Mouse (Mus musculus) heart, embryonic 12.5 days (tissue): Measurements from ENCODE around the gene Slco1c1. TPM values are rescaled to one million over a fixed set of nuclear protein-coding genes. Genes with fewer than 3 reads are reported as not detected.

Source experiments
- ATAC-seq: fragments of 200-750 bp; cut with Nextera tagmentation; 2 replicates; pipeline ENCODE4 v1.8.0; 2017; ENCODE audit warnings: moderate TSS enrichment, moderate library complexity; ENCODE audit not compliant: insufficient number of reproducible peaks, low FRiP score
- H3K27ac ChIP-seq: fragments of 300-500 bp; sonication (generic); 2 replicates; pipeline ENCODE4 v1.5.1; 2016; ENCODE audit warnings: mild to moderate bottlenecking, moderate library complexity; ENCODE audit not compliant: poor library complexity, severe bottlenecking
- H3K27me3 ChIP-seq: fragments of 300-500 bp; sonication (generic); replicated peaks from 2 replicates; pipeline ENCODE4 v1.6.1; 2016; ENCODE audit warnings: mild to moderate bottlenecking, moderate library complexity
- H3K36me3 ChIP-seq: fragments of 300-500 bp; sonication (generic); 2 replicates; pipeline ENCODE4 v1.6.1; 2016; ENCODE audit warnings: mild to moderate bottlenecking, moderate library complexity
- H3K4me1 ChIP-seq: fragments of 300-500 bp; sonication (generic); replicated peaks from 2 replicates; pipeline ENCODE4 v1.6.1; 2016; ENCODE audit warnings: mild to moderate bottlenecking
- H3K4me2 ChIP-seq: fragments of 300-500 bp; sonication (generic); 2 replicates; pipeline ENCODE4 v1.6.1; 2016; ENCODE audit warnings: mild to moderate bottlenecking, moderate library complexity
- H3K4me3 ChIP-seq: fragments of 300-500 bp; sonication (generic); 2 replicates; pipeline ENCODE4 v1.5.1; 2016; ENCODE audit warnings: mild to moderate bottlenecking
- H3K9ac ChIP-seq: fragments of 300-500 bp; sonication (generic); 2 replicates; pipeline ENCODE4 v1.6.1; 2016; ENCODE audit warnings: mild to moderate bottlenecking, moderate library complexity
- H3K9me3 ChIP-seq: fragments of 300-500 bp; sonication (generic); replicated peaks from 2 replicates; pipeline ENCODE4 v1.6.1; 2016; ENCODE audit warnings: mild to moderate bottlenecking, moderate library complexity
- WGBS: fragments of 180-500 bp; shearing (Covaris S2); methylation state at CpG from one replicate; pipeline ENCODE4 v1.1.7; 2016; 5-methylcytosine and 5-hydroxymethylcytosine counted together
- polyA plus RNA-seq: library from polyadenylated mRNA; unstranded; fragments of >200 nt; fragmentation: Nextera tagmentation; extraction: Ambion mirVana; gene quantifications from 2 replicates; pipeline ENCODE4 v1.2.1, GENCODE M21; 2016

Gene Slco1c1
- polyA plus RNA-seq, result 0.10 and 0.13 TPM in 2 replicates

GRCm38 (mm10) chr6:141523747-141524640, at the start of gene Slco1c1:
Slco1c1 (plus strand) TSS chr6:141524368.
- H3K9me3 ChIP-seq, result no peaks in the 10 kb centered on the region
- no peak within 1 kb of the TSS for H3K4me3 ChIP-seq
- H3K36me3 ChIP-seq, result no peaks in the 10 kb centered on the region
- no peak within 1 kb of the TSS for H3K27ac ChIP-seq
- H3K4me2 ChIP-seq, result no peak within 1 kb of the TSS
- H3K9ac ChIP-seq, result no peak within 1 kb of the TSS
- no peaks in the 10 kb centered on the region for H3K27me3 ChIP-seq
- 54% methylated on average over 2 of the region's 2 CpGs for WGBS
- no peaks in the 10 kb centered on the region for H3K4me1 ChIP-seq
- ATAC-seq, result no peak

- Histone ChIP-seq H3K4me2 (no peak overlapping the region), H3K27me3 (no peaks in the 10 kb centered on the region), H3K27ac (no peak overlapping the region), H3K36me3 (peaks cover 31% of the 10 kb centered on the region), H3K9ac (no peak overlapping the region), H3K9me3 (peaks cover 2% of the 10 kb centered on the region; the same call in 1 of the 2 replicates), H3K4me1 (peaks cover 5% of the 10 kb centered on the region; the same call in 1 of the 2 replicates), H3K4me3 (no peak overlapping the region)
- no peak for ATAC-seq
- WGBS, result 55% methylated on average over 3 of the region's 3 CpGs
Observed at GRCm38 (mm10) chr6:141474696-141475095, 49.5 kb upstream of the Slco1c1 start.

- Histone ChIP-seq H3K9ac (no peak overlapping the region), H3K9me3 (no peaks in the 10 kb centered on the region), H3K36me3 (peaks cover 14% of the 10 kb centered on the region), H3K4me1 (peaks cover 17% of the 10 kb centered on the region), H3K27ac (peak overlapping the region; percentile 77), H3K4me2 (peak overlapping the region; percentile 11), H3K4me3 (no peak overlapping the region), H3K27me3 (no peaks in the 10 kb centered on the region)
- ATAC-seq, result peak; percentile 89
- WGBS, result 38% methylated on average over 10 of the region's 10 CpGs
Observed at GRCm38 (mm10) chr6:141485302-141486021, 38.7 kb upstream of the Slco1c1 start.

GRCm38 (mm10) chr6:141487266-141487665, 36.9 kb upstream of the Slco1c1 start:
- Histone ChIP-seq H3K9ac (no peak overlapping the region; the same call in 1 of the 2 replicates), H3K4me2 (no peak overlapping the region), H3K36me3 (peaks cover 23% of the 10 kb centered on the region), H3K4me3 (no peak overlapping the region), H3K4me1 (peaks cover 17% of the 10 kb centered on the region), H3K9me3 (no peaks in the 10 kb centered on the region), H3K27me3 (no peaks in the 10 kb centered on the region), H3K27ac (no peak overlapping the region)
- WGBS, result 63% methylated on average over 7 of the region's 7 CpGs
- no peak for ATAC-seq

- no peak for ATAC-seq
- Histone ChIP-seq H3K36me3 (peaks cover 34% of the 10 kb centered on the region), H3K27me3 (no peaks in the 10 kb centered on the region), H3K4me1 (peaks cover 17% of the 10 kb centered on the region), H3K9me3 (no peaks in the 10 kb centered on the region), H3K4me2 (no peak overlapping the region), H3K27ac (no peak overlapping the region), H3K9ac (no peak overlapping the region), H3K4me3 (no peak overlapping the region)
- 18% methylated on average over 11 of the region's 11 CpGs for WGBS
Observed at GRCm38 (mm10) chr6:141488619-141489018, 35.5 kb upstream of the Slco1c1 start.

GRCm38 (mm10) chr6:141494909-141495308, 29.3 kb upstream of the Slco1c1 start:
- Histone ChIP-seq H3K4me3 (no peak overlapping the region), H3K4me1 (no peaks in the 10 kb centered on the region), H3K4me2 (no peak overlapping the region), H3K27ac (no peak overlapping the region), H3K36me3 (peaks cover 58% of the 10 kb centered on the region), H3K27me3 (no peaks in the 10 kb centered on the region), H3K9me3 (no peaks in the 10 kb centered on the region), H3K9ac (no peak overlapping the region)
- 76% methylated on average over 4 of the region's 4 CpGs for WGBS
- ATAC-seq, result no peak

- no peak overlapping the region for H3K4me3 ChIP-seq
- peaks cover 52% of the 10 kb centered on the region for H3K36me3 ChIP-seq
- no peaks in the 10 kb centered on the region for H3K9me3 ChIP-seq
- no peak overlapping the region for H3K4me2 ChIP-seq
- H3K4me1 ChIP-seq, result no peaks in the 10 kb centered on the region
- no peak overlapping the region for H3K9ac ChIP-seq
- no peak for ATAC-seq
- WGBS, result 42% methylated on average over 13 of the region's 13 CpGs
- no peak overlapping the region for H3K27ac ChIP-seq
- no peaks in the 10 kb centered on the region for H3K27me3 ChIP-seq
Observed at GRCm38 (mm10) chr6:141495634-141496418, 28.3 kb upstream of the Slco1c1 start.

- Histone ChIP-seq H3K4me2 (no peak overlapping the region), H3K36me3 (peaks cover 27% of the 10 kb centered on the region), H3K27ac (no peak overlapping the region), H3K9me3 (no peaks in the 10 kb centered on the region), H3K9ac (no peak overlapping the region), H3K4me1 (no peaks in the 10 kb centered on the region), H3K27me3 (no peaks in the 10 kb centered on the region), H3K4me3 (no peak overlapping the region)
- ATAC-seq, result no peak
Observed at GRCm38 (mm10) chr6:141499511-141499910, 24.7 kb upstream of the Slco1c1 start.

- Histone ChIP-seq H3K4me3 (no peak overlapping the region), H3K9ac (no peak overlapping the region), H3K4me1 (no peaks in the 10 kb centered on the region), H3K9me3 (no peaks in the 10 kb centered on the region), H3K36me3 (peaks cover 21% of the 10 kb centered on the region), H3K27me3 (no peaks in the 10 kb centered on the region), H3K4me2 (no peak overlapping the region), H3K27ac (no peak overlapping the region)
- no peak for ATAC-seq
- WGBS, result 70% methylated on average over 3 of the region's 3 CpGs
Observed at GRCm38 (mm10) chr6:141501171-141501570, 23.0 kb upstream of the Slco1c1 start.

- Histone ChIP-seq H3K4me1 (no peaks in the 10 kb centered on the region), H3K36me3 (no peaks in the 10 kb centered on the region), H3K27me3 (no peaks in the 10 kb centered on the region), H3K27ac (no peak overlapping the region), H3K9ac (no peak overlapping the region), H3K9me3 (no peaks in the 10 kb centered on the region), H3K4me3 (no peak overlapping the region), H3K4me2 (no peak overlapping the region)
- 76% methylated on average over 2 of the region's 2 CpGs for WGBS
- no peak for ATAC-seq
Observed at GRCm38 (mm10) chr6:141522541-141522940, 1.6 kb upstream of the Slco1c1 start.

GRCm38 (mm10) chr6:141525787-141526186, 1.6 kb downstream of the Slco1c1 start:
- Histone ChIP-seq H3K9me3 (no peaks in the 10 kb centered on the region), H3K9ac (no peak overlapping the region), H3K36me3 (no peaks in the 10 kb centered on the region), H3K27me3 (no peaks in the 10 kb centered on the region), H3K4me3 (no peak overlapping the region), H3K4me1 (no peaks in the 10 kb centered on the region), H3K27ac (no peak overlapping the region), H3K4me2 (no peak overlapping the region)
- WGBS, result 94% methylated on average over 1 of the region's 1 CpGs
- no peak for ATAC-seq
